Mouse (Mus musculus) left cerebral cortex, postnatal 25 days (tissue): Measurements from ENCODE around the gene Pmm2. TPM values are rescaled to one million over a fixed set of nuclear protein-coding genes. Genes with fewer than 3 reads are reported as not detected.

ENCODE experiments used
- microRNA-seq, 2 experiments: library from miRNA; unstranded; fragments of <30 nt; microRNA quantifications; one replicate each; pipeline ENCODE4 v1.2.0; 2022
- total RNA-seq, 2 experiments: library from RNA; stranded (reverse); gene quantifications; 2 replicates each; pipeline ENCODE4 v1.2.3; 2021

Pmm2 gene
- total RNA-seq, 2 experiments from 2014 or later: 26.8 to 31.0 TPM

Small RNA genes within 50 kb of the gene (microRNA-seq; reads per million reads assigned to microRNA genes)
- 0 reads per million in 2 experiments for gene Gm22137

Other genes starting within 250 kb of the Pmm2 start
- 1 to 10 TPM; 2.7 to 3.4 TPM for gene Tmem114, start 212.5 kb upstream of the Pmm2 start, total RNA-seq
- gene Mettl22, start 166.9 kb upstream of the Pmm2 start, total RNA-seq: 10 to 100 TPM; 21.6 to 24.3 TPM
- 100 to 1,000 TPM; 147 to 179 TPM for gene Abat, start 124.2 kb upstream of the Pmm2 start, total RNA-seq
- gene Tmem186, start within 50 bp of the Pmm2 start, total RNA-seq: 10 to 100 TPM; 12.6 to 12.8 TPM
- 10 to 100 TPM; 13.2 to 19.4 TPM for gene Carhsp1, start 34.5 kb downstream of the Pmm2 start, total RNA-seq
- not detected for gene Gm5767, start 43.1 kb downstream of the Pmm2 start, total RNA-seq
- 100 to 1,000 TPM; 155 to 160 TPM for gene Usp7, start 154.6 kb downstream of the Pmm2 start, total RNA-seq
- 100 to 1,000 TPM; 107 to 109 TPM for gene 1810013L24Rik, start 192.4 kb downstream of the Pmm2 start, total RNA-seq